Mouse (Mus musculus): ENCODE measurements around the gene Zfp993. TPM values are rescaled to one million over a fixed set of nuclear protein-coding genes. Genes with fewer than 3 reads are reported as not detected.
"Not testable (repeated sequence)": the region's sequence is repeated elsewhere in the genome, so short reads cannot be mapped to it uniquely, and the experiment has no call there.

The Zfp993 gene
- 1 to 10 TPM; 2.4 to 3.7 TPM for total RNA-seq (2021)
- long read RNA-seq, experiment 1: 0 reads
- long read RNA-seq, experiment 2: 0 reads

DNA sequence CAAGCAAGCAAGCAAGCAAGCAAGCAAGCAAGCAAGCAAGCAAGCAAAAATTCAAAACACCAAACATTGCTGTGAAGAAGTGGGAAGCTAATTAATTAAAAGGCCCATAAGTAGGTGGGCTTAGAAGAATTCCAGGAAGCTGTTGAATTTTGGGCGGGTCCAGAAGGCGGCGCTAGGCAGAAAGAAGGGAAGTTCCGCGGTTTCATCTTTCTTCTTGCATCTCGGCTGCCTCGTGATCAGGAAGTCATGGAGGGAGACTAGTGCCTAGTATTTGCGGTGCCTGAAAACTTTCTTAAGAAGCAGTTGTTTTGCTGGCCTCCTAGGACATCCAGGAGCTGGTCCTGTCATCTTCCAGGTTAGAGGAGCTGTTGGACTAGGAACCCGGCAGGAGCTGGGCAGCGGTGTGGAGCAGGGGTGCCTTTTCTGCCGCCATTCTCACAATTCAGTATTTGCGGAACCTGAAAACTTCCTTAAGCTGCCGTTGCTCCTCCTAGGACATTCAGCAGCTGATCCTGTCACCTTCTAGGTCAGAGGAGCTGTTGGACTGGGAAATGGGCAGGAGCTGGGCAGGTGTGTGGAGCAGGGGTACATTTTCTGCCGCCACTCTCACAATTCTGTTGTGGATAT, at the start of gene Zfp993:
TSS of gene Zfp993 (plus strand) at position 188 of the 627 bp plus-strand sequence.
- H3K4me3 ChIP-seq; H3K27ac ChIP-seq; DNase-seq (ENCODE audit: low spot score in 2 of 2): not testable (repeated sequence)

DNA sequence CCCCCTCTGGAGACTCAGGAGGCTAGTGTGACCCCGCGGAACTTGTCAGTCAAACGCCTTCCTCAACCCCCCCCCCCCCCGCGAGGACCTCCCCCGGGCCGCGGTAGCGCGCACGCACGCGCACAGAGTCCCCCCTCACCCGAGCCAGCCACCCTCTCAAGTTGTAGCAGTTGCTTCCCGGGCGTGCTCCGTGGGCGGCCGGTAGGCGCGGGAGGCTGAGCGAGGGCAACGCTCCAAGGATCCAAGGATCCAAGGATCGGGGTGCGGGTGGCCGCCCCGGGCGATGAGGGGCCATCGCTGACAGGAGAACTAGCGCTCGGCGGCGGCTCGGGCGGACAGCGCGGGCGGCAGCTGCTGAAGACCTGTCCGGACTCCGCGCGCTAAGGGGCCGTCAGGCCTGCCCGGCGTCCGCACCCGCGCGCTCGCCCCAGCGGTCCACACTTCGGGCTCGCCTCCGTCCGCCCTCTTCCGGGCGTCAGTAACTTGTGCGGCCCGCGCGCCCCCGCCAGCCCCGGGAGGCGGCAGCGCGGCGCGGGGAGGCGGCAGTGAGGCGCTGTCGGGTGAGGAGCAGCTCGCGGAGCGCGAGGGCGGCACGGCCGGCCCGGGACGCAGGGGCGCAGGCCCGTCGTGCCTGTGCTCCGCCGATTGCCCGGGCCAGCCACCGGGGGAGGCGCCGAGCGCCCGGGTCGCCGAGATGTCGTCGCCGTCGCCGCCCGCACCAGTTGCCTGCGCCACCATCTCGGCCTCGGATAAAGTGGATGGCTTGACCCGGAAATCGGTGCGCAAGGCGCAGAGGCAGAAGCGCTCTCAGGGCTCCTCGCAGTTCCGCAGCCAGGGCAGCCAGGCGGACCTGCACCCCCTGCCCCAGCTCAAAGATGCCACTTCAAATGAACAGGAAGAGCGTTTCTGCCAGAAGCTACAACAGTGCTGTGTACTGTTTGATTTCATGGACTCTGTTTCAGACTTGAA, 30.6 kb upstream of the Zfp993 start:
- H3K4me3 ChIP-seq; DNase-seq (ENCODE audit: low spot score in 2 of 2); H3K27ac ChIP-seq: not testable (repeated sequence)

GRCm38 (mm10) chr4:146603578-146604399, 7.0 kb upstream of the Zfp993 start:
- not testable (repeated sequence) for H3K4me3 ChIP-seq; H3K27ac ChIP-seq; DNase-seq (ENCODE audit: low spot score in 2 of 2)

- not testable (repeated sequence) for DNase-seq (ENCODE audit: low spot score in 2 of 2); H3K27ac ChIP-seq; H3K4me3 ChIP-seq
Observed at GRCm38 (mm10) chr4:146644367-146644766, 33.6 kb downstream of the Zfp993 start.

GRCm38 (mm10) chr4:146649641-146650040, 38.9 kb downstream of the Zfp993 start:
- H3K4me3 ChIP-seq; DNase-seq (ENCODE audit: low spot score in 2 of 2); H3K27ac ChIP-seq: not testable (repeated sequence)

- DNase-seq (ENCODE audit: low spot score in 2 of 2); H3K27ac ChIP-seq; H3K4me3 ChIP-seq: not testable (repeated sequence)
Observed at GRCm38 (mm10) chr4:146650115-146650514, 39.4 kb downstream of the Zfp993 start.

GRCm38 (mm10) chr4:146650639-146651038, 39.9 kb downstream of the Zfp993 start:
- H3K4me3 ChIP-seq; H3K27ac ChIP-seq; DNase-seq (ENCODE audit: low spot score in 2 of 2): not testable (repeated sequence)

Other genes with a start within 250 kb of the Zfp993 start
- 1 to 10 TPM; 2.5 to 2.8 TPM for gene Zfp992, start 161.9 kb upstream of the Zfp993 start, total RNA-seq (2021)
- under 1 TPM in 1 of 2 experiments, not detected in 1; 0.20 TPM for gene Zfp981, start 108.9 kb upstream of the Zfp993 start, total RNA-seq (2021)